Mouse (Mus musculus) liver, embryonic 11.5 days (tissue): ENCODE data around the gene Lypd3. TPM values are rescaled to one million over a fixed set of nuclear protein-coding genes. Genes with fewer than 3 reads are reported as not detected.

ENCODE experiments used
- ATAC-seq: fragments of 200-750 bp; cut with Nextera tagmentation; replicated peaks from 2 replicates; pipeline ENCODE4 v1.8.0; 2017; ENCODE audit warnings: moderate number of reproducible peaks, mild to moderate bottlenecking, moderate TSS enrichment, moderate library complexity; ENCODE audit not compliant: low FRiP score
- DNase-seq: peaks from one replicate; pipeline ENCODE4 v3.0.0-alpha.2; 2017; ENCODE audit warnings: low spot score
- H3K27ac ChIP-seq: fragments of 300-500 bp; sonication (generic); 2 replicates; pipeline ENCODE4 v1.5.1; 2014; ENCODE audit warnings: mild to moderate bottlenecking, low read depth, low read length, control low read depth
- H3K27me3 ChIP-seq: fragments of 300-500 bp; sonication (generic); replicated peaks from 2 replicates; pipeline ENCODE4 v1.6.1; 2014; ENCODE audit warnings: low read length, mixed read lengths; ENCODE audit not compliant: control insufficient read depth, insufficient read depth
- H3K36me3 ChIP-seq: fragments of 300-500 bp; sonication (generic); 2 replicates; pipeline ENCODE4 v1.6.1; 2014; ENCODE audit warnings: mild to moderate bottlenecking, low read length, moderate library complexity, mixed read lengths; ENCODE audit not compliant: control insufficient read depth, insufficient read depth
- H3K4me1 ChIP-seq: fragments of 300-500 bp; sonication (generic); replicated peaks from 2 replicates; pipeline ENCODE4 v1.6.1; 2014; ENCODE audit warnings: low read length, mixed read lengths; ENCODE audit not compliant: control insufficient read depth, insufficient read depth
- H3K4me2 ChIP-seq: fragments of 300-500 bp; sonication (generic); 2 replicates; pipeline ENCODE4 v1.6.1; 2014; ENCODE audit warnings: mild to moderate bottlenecking, control low read depth, moderate library complexity
- H3K4me3 ChIP-seq: fragments of 300-500 bp; sonication (generic); 2 replicates; pipeline ENCODE4 v1.5.1; 2014; ENCODE audit warnings: low read depth, low read length, control low read depth
- H3K9ac ChIP-seq: fragments of 300-500 bp; sonication (generic); 2 replicates; pipeline ENCODE4 v1.6.1; 2014; ENCODE audit warnings: low read depth, low read length, control low read depth
- H3K9me3 ChIP-seq: fragments of 300-500 bp; sonication (generic); 2 replicates; pipeline ENCODE4 v1.6.1; 2016; ENCODE audit warnings: low read length, inconsistent platforms, mixed read lengths; ENCODE audit not compliant: control insufficient read depth
- WGBS: fragments of 180-500 bp; shearing (Covaris S2); extraction: QIAGEN DNeasy Blood & Tissue Kit; methylation state at CpG from one replicate; pipeline ENCODE4 v1.1.7; 2014; 5-methylcytosine and 5-hydroxymethylcytosine counted together
- polyA plus RNA-seq: library from polyadenylated mRNA; unstranded; fragments of >200 nt; fragmentation: Nextera tagmentation; extraction: Ambion mirVana; gene quantifications from 2 replicates; pipeline ENCODE4 v1.2.1, GENCODE M21; 2014

The Lypd3 gene
- polyA plus RNA-seq, 1 experiment from 2014 or later: 0.10 TPM

- Histone ChIP-seq H3K9me3 (no peaks in the 10 kb centered on the region), H3K4me3 (peak overlapping the region; percentile 60), H3K4me1 (peaks cover 19% of the 10 kb centered on the region), H3K27me3 (peaks cover 11% of the 10 kb centered on the region), H3K27ac (no peak overlapping the region), H3K4me2 (peak overlapping the region; percentile 68), H3K9ac (peak overlapping the region; percentile 39), H3K36me3 (no peaks in the 10 kb centered on the region)
- DNase-seq (no peak), ATAC-seq (no peak)
- WGBS: 9% methylated on average over 13 of the region's 13 CpGs
These were observed 42.0 kb upstream of the Lypd3 start for GRCm38 (mm10) chr7:24594309-24594803.

- H3K9me3 ChIP-seq: no peaks in the 10 kb centered on the region
- 55% methylated on average over 2 of the region's 2 CpGs for WGBS
- H3K4me1 ChIP-seq: peaks cover 19% of the 10 kb centered on the region
- ATAC-seq: no peak
- no peak overlapping the region for H3K27ac ChIP-seq
- no peak for DNase-seq
- H3K36me3 ChIP-seq: no peaks in the 10 kb centered on the region
- H3K9ac ChIP-seq: no peak overlapping the region
- H3K4me3 ChIP-seq: no peak overlapping the region
- H3K4me2 ChIP-seq: no peak overlapping the region
- H3K27me3 ChIP-seq: peaks cover 11% of the 10 kb centered on the region
These were observed 40.9 kb upstream of the Lypd3 start for GRCm38 (mm10) chr7:24595464-24595863.

GRCm38 (mm10) chr7:24598121-24598520 is 38.2 kb upstream of the Lypd3 start:
- Histone ChIP-seq H3K4me1 (peaks cover 3% of the 10 kb centered on the region; the same call in 1 of the 2 replicates), H3K4me3 (no peak overlapping the region), H3K36me3 (no peaks in the 10 kb centered on the region), H3K9ac (no peak overlapping the region), H3K27me3 (peaks cover 11% of the 10 kb centered on the region), H3K4me2 (no peak overlapping the region), H3K9me3 (no peaks in the 10 kb centered on the region), H3K27ac (no peak overlapping the region)
- 56% methylated on average over 4 of the region's 4 CpGs for WGBS
- DNase-seq (no peak), ATAC-seq (no peak)

GRCm38 (mm10) chr7:24599211-24600067 is 36.9 kb upstream of the Lypd3 start:
- 71% methylated on average over 15 of the region's 15 CpGs for WGBS
- Histone ChIP-seq H3K9ac (no peak overlapping the region), H3K27ac (no peak overlapping the region), H3K4me2 (no peak overlapping the region), H3K4me1 (no peaks in the 10 kb centered on the region; the same call in 1 of the 2 replicates), H3K4me3 (no peak overlapping the region), H3K27me3 (peaks cover 11% of the 10 kb centered on the region), H3K9me3 (no peaks in the 10 kb centered on the region), H3K36me3 (no peaks in the 10 kb centered on the region)
- ATAC-seq (no peak), DNase-seq (no peak)

DNA sequence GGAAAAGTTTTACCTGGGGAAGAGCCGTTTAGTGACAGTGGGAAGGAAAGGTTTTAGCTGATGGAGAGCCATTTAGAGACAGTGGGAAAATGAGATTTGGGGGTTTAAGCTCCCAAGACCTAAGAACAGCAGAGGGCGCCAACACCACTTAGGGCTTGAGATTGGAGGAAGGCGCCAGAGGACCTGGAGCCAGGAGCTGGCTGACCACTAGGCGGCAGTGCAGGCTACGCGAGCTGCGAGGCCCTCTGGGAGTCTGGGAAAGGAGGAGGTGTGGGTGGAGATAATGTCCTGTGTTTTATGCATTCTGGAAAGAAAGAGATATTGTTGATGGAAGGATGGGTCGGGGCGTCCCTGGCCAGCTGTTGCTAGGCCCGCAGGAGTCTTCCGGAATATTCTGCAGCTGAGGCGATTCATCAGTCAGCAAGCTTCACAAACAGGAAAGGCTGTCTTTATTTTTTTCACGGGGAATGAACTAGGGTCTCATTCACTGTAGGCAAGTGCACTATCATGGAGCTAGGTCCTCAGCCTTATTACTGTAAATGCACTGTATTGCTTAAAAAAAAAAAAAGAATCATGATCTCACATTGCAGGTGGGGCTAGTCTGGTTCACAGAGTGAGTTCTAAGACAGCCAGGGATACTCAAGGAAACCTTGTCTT is 35.3 kb upstream of the Lypd3 start:
- H3K9ac ChIP-seq: no peak overlapping the region
- ATAC-seq: peak; percentile 88
- peak; percentile 89 for DNase-seq
- H3K9me3 ChIP-seq: no peaks in the 10 kb centered on the region
- H3K36me3 ChIP-seq: no peaks in the 10 kb centered on the region
- H3K4me1 ChIP-seq: no peaks in the 10 kb centered on the region; the same call in 1 of the 2 replicates
- H3K4me2 ChIP-seq: peak overlapping the region; percentile 49
- WGBS: 6% methylated on average over 13 of the region's 13 CpGs
- no peak overlapping the region for H3K27ac ChIP-seq
- H3K4me3 ChIP-seq: no peak overlapping the region
- no peaks in the 10 kb centered on the region for H3K27me3 ChIP-seq

GRCm38 (mm10) chr7:24605561-24605960 is 30.8 kb upstream of the Lypd3 start:
- WGBS: 87% methylated on average over 7 of the region's 7 CpGs
- H3K4me3 ChIP-seq: no peak overlapping the region
- no peak overlapping the region for H3K27ac ChIP-seq
- H3K4me2 ChIP-seq: no peak overlapping the region
- H3K36me3 ChIP-seq: no peaks in the 10 kb centered on the region
- ATAC-seq: no peak
- no peak for DNase-seq
- H3K4me1 ChIP-seq: peaks cover 6% of the 10 kb centered on the region
- no peaks in the 10 kb centered on the region for H3K9me3 ChIP-seq
- no peaks in the 10 kb centered on the region for H3K27me3 ChIP-seq
- H3K9ac ChIP-seq: no peak overlapping the region

GRCm38 (mm10) chr7:24606046-24606445 is 30.3 kb upstream of the Lypd3 start:
- Histone ChIP-seq H3K27ac (no peak overlapping the region), H3K4me3 (no peak overlapping the region), H3K4me1 (peaks cover 6% of the 10 kb centered on the region), H3K9ac (no peak overlapping the region), H3K4me2 (no peak overlapping the region), H3K27me3 (no peaks in the 10 kb centered on the region), H3K36me3 (no peaks in the 10 kb centered on the region), H3K9me3 (no peaks in the 10 kb centered on the region)
- DNase-seq (no peak), ATAC-seq (no peak)
- WGBS: 77% methylated on average over 7 of the region's 7 CpGs

DNA sequence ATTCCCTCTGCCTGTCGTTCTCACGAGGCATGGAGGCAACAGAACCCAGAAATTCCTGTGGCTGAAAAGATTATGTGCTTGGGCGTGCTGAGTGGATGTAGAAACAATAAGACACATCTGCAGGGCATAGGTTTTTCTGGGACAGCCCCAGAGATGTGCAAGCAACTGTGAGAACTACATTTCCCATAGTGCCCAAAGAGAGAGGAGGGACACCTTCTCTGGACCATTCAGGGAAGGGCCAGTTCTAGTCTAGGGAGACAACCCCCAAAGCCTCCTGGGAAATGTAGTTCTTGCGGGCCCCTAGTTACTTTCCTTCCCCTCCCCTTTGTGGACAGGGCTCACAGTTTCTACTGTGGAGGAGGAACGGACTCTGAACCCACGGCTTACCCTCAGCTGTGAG is 28.3 kb upstream of the Lypd3 start:
- no peak overlapping the region for H3K4me2 ChIP-seq
- no peak overlapping the region for H3K27ac ChIP-seq
- H3K27me3 ChIP-seq: peaks cover 17% of the 10 kb centered on the region
- no peak overlapping the region for H3K9ac ChIP-seq
- H3K36me3 ChIP-seq: no peaks in the 10 kb centered on the region
- DNase-seq (no peak), ATAC-seq (peak; percentile 78)
- WGBS: 40% methylated on average over 6 of the region's 6 CpGs
- H3K9me3 ChIP-seq: no peaks in the 10 kb centered on the region
- H3K4me3 ChIP-seq: no peak overlapping the region
- peaks cover 14% of the 10 kb centered on the region for H3K4me1 ChIP-seq
